Mouse (Mus musculus): Measurements from ENCODE around the gene Camta2.

GRCm38 (mm10) chr11:70731178-70731577 lies 43.3 kb upstream of the Camta2 start:
- TF ChIP-seq POLR2A (IDR thresholded peaks at IDR 0.05; ENCODE audit: insufficient read depth, low read depth, low read length) (no peak), CTCF (IDR thresholded peaks at IDR 0.05) (no peak)
